Mouse (Mus musculus) c-Kit-positive CD71-positive TER-119-negative erythroid progenitor cells, embryonic 14.5 days (primary cell): ENCODE results near the gene C87436.
"Not testable (repeated sequence)": the region's sequence is repeated elsewhere in the genome, so short reads cannot be mapped to it uniquely, and the experiment has no call there.

Source experiments
- DNase-seq: peaks from one replicate; pipeline ENCODE4 v3.0.0-alpha.2; 2013; ENCODE audit warnings: low read depth

C87436 gene

DNA sequence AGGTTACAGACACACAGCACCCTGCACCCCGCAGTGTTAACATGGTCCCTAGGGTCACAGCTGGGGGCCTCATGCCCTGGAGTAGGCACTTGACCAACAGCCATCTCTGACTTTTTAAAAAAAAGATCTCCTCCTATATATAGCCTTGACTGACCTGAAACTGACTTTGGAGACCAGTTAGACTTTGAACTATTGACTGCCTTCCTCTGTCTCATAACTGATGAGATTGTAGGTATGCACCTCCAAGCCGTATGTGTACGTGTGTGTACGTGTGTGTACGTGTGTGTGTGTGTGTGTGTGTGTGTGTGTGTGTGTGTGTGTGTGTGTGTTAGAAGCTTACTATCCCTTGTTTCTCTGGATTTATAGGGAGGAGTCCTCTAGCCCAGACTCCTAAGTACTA is 43.7 kb downstream of the C87436 start:
- DNase-seq, result no peak

GRCm38 (mm10) chr6:86485943-86486640 is 47.9 kb downstream of the C87436 start:
- DNase-seq, result no peak

GRCm38 (mm10) chr6:86487358-86488148 is 49.4 kb downstream of the C87436 start:
- DNase-seq, result peak; percentile 66

GRCm38 (mm10) chr6:86488149-86488485 is 49.9 kb downstream of the C87436 start:
- DNase-seq, result no peak

GRCm38 (mm10) chr6:86489945-86490344 is 51.8 kb downstream of the C87436 start:
- DNase-seq, result no peak

GRCm38 (mm10) chr6:86490413-86490812 is 52.2 kb downstream of the C87436 start:
- not testable (repeated sequence) for DNase-seq

- no peak for DNase-seq
These were observed 55.5 kb downstream of the C87436 start for GRCm38 (mm10) chr6:86493469-86494263.

- DNase-seq, result no peak
These were observed 56.6 kb downstream of the C87436 start for GRCm38 (mm10) chr6:86494767-86495166.

GRCm38 (mm10) chr6:86495661-86496060 is 57.5 kb downstream of the C87436 start:
- no peak for DNase-seq

DNA sequence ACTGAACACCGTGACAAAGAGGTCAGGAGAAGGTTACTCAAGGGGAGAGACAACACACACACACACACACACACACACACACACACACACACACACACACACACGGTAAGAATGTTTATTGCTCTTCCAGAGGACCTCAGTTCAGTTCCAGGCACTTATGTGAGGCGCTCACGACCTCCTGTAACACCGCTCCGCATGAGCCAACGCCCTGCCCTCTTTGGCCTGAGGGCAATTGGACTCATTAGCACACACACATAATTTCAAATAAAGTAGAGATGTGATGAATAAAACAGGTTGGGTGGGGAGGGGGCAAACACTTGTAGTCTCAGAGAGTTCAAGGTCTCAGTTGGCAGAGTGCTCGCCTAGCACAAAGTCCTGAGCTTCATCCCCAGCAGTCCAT is 58.0 kb downstream of the C87436 start:
- no peak for DNase-seq

- DNase-seq, result no peak
These were observed 58.4 kb downstream of the C87436 start for GRCm38 (mm10) chr6:86496585-86496984.

DNA sequence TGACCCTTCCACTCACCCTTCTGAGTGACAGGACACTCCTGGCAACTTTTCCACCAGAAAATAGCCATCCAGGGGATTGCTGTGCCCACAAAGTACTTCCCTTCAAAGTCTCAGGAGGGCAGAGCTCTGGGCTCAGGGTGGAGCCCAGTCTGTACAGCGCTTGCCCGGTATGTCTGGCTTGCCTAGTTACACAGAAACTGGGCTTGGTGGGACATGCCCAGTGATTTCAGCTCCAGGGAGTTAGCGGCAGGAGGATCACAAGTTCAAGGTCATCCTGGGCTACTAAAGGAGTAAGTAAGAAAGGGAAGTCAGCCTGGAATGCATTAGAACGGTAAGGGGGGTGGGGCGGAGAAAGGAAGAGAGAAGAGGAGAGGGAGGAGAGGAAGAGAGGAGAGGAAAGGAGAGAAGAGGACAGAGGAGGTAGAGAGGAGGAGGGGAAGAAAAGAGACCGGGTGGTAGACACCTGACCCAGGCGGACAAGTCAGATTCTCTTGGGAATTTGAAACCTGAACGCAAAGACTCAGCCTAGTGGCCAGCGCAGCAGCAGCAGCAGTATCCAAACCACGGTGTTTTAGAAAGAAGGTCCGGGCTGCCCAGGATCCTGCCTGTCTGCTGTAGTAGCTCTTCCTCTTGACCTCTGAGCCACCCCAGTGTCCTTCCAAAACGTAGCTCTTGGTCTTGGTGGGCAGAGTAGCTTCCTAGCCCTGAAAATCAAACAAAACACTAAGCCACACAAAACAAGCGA is 59.1 kb downstream of the C87436 start:
- no peak for DNase-seq

DNA sequence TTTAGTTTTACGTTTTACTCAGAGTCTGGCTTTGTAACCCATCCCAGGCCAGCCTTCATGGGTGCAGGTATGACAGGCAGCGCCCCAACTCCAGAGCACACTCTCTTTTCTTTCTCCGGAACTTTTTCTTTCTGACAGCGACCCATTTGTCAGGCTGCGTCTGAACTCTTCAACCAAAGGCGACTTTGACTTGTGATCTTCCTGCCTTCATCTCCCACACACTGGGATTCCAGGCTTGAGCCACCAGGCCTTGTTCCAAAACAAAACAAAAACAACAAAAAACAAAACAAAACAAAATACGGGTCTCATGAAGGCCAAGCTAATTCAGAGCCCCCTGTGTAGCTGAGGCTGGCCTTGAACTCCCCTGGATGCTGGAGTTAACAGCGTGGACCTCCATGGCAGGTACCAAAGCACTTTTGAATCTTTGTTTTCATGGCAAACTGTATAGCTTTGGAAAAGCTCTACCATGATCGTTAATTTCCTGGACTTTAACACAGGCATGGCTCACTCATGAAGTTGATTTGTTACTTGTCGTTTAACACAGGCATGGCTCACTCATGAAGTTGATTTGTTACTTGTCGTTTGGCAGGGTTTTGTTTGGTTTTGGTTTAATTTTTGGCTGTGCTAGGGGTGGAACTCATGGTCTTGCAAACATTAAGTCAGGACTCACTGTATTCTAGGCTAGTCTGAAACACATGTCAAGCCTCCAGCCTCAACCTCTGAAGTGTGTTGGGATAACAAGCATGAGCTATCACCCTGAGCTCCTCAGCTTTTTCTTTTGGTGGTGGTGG is 60.0 kb downstream of the C87436 start:
- DNase-seq, result no peak

GRCm38 (mm10) chr6:86499571-86500109 is 61.5 kb downstream of the C87436 start:
- DNase-seq, result no peak

GRCm38 (mm10) chr6:86503513-86503912 is 65.3 kb downstream of the C87436 start:
- no peak for DNase-seq

DNA sequence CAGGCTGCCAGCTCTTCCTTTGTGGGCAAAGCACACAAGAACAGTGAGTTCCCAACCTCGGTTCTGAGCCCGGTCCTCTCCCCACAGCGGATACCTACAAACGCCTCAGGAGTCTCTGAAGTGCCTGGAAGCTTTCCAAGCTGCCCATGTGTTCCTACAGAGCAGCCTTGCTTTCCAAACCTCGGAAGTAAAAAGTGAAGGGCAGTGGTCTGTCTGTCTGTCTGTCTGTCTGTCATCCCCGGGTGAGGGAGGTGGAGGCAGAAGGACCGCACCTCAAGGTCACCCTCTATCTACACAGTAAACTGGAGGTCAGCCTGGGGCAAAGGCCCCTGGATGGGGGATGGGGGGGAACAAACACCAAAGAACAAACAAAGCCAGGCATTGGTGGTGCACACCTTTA is 67.5 kb downstream of the C87436 start:
- DNase-seq, result no peak

- no peak for DNase-seq
These were observed 68.1 kb downstream of the C87436 start for GRCm38 (mm10) chr6:86506309-86506708.

DNA sequence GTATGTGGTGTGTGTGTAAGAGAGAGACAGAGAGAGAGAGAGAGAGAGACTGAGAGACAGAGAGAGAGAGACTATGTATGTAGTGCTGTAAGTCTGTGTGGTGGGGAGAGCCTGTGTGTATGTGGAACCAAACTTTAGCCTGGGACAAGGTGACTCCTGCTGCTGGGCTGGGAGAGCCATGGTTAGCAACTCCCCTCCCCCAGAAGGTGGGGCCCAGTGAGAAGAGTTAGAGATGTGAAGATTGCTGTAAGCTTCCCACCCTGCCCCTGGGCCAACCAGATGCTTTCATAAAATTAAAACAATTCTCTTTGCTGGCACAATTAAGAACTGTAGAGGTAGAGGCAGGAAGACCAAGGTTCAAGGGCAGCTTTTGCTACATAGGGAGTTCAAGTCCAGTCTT is 68.9 kb downstream of the C87436 start:
- no peak for DNase-seq

DNA sequence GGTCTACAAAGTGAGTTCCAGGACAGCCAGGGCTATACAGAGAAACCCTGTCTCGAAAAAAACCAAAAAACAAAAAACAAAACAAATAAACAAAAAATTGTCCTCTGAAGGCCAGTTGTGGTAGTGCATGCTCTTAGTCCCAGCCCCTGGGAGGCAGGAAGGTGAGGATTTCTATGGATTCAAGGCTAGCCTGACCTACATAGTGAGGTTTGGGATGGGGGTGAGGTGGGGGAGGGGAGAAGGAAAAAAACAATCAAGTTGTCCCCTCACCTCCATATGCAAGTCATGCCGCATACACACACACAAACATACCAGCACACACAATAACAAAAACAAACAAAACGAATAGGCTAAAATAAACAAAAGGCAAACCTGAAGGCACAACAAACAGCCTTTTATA is 70.6 kb downstream of the C87436 start:
- no peak for DNase-seq

DNA sequence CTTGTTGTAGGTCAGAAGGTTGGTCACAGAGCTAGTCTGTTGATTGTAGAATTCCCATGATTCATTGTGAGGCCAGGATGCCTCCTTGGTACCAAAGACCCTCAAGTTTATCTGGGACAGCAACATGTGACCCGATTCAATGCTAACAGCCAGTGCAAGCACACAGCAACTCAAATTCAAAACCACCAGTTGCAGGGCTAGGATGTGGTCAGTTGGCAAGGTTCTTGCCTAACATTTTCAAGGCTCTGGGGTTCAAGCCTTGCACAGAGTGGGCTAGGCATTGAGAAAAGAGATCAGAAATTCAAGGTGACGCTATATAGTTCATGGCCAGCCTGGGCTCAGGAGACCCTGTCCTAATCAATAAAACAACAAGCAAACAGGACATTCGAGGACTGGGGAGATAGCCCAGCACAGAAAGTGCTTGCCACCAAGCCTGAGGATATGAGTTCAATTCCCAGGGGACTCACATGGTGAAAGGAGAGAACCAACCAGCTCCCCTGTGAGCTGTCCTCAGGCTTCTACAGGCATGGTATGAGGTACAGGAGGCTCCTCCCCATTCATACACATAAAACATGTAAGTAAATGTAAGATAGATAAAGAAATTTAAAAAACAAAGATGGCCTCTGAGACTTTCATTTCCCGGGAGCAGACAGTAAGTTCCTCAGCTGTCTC is 71.2 kb downstream of the C87436 start:
- DNase-seq, result no peak

- DNase-seq, result peak; percentile 56
These were observed 71.7 kb downstream of the C87436 start for GRCm38 (mm10) chr6:86509866-86510200.
